Mouse (Mus musculus) thymus, adult 2 months (tissue): ENCODE measurements around the gene 3830406C13Rik. TPM values are rescaled to one million over a fixed set of nuclear protein-coding genes. Genes with fewer than 3 reads are reported as not detected.

ENCODE experiments used
- DNase-seq: peaks from one replicate; pipeline ENCODE4 v3.0.0; 2021
- H3K27ac ChIP-seq: fragments of 200-500 bp; 2 replicates; pipeline ENCODE4 v1.5.1; 2012; ENCODE audit warnings: low read length, control low read depth; ENCODE audit not compliant: control insufficient read depth, insufficient read depth
- H3K27me3 ChIP-seq: fragments of 200-500 bp; 2 replicates; pipeline ENCODE4 v1.6.1; 2012; ENCODE audit warnings: mild to moderate bottlenecking, low read length, moderate library complexity, mixed read lengths; ENCODE audit not compliant: control insufficient read depth, insufficient read depth
- H3K36me3 ChIP-seq: fragments of 200-500 bp; 2 replicates; pipeline ENCODE4 v1.6.1; 2012; ENCODE audit warnings: mild to moderate bottlenecking, low read length, moderate library complexity; ENCODE audit not compliant: control insufficient read depth, insufficient read depth
- H3K4me1 ChIP-seq: fragments of 200-500 bp; replicated peaks from 2 replicates; pipeline ENCODE4 v1.6.1; 2012; ENCODE audit warnings: low read length; ENCODE audit not compliant: control insufficient read depth, insufficient read depth
- H3K4me3 ChIP-seq: fragments of 200-500 bp; 2 replicates; pipeline ENCODE4 v1.5.1; 2012; ENCODE audit warnings: mild to moderate bottlenecking, low read length, control low read depth, moderate library complexity; ENCODE audit not compliant: control insufficient read depth, insufficient read depth
- CTCF ChIP-seq: fragments of 200-500 bp; IDR thresholded peaks from 2 replicates; pipeline ENCODE4 v1.5.1; 2012; ENCODE audit warnings: mild to moderate bottlenecking, control low read depth, low read length, moderate library complexity, borderline replicate concordance; ENCODE audit not compliant: control insufficient read depth, poor library complexity, insufficient read depth; ENCODE audit errors: extremely low read depth
- POLR2A ChIP-seq: fragments of 200-500 bp; IDR thresholded peaks from 2 replicates; pipeline ENCODE4 v1.6.1; 2012; ENCODE audit warnings: mild to moderate bottlenecking, low read length, control low read depth, moderate library complexity; ENCODE audit not compliant: control insufficient read depth, poor library complexity, insufficient read depth; ENCODE audit errors: extremely low read depth
- WGBS: fragments of 180-500 bp; shearing (Covaris S2); methylation state at CpG from one replicate; pipeline ENCODE4 v1.1.7; 2018; 5-methylcytosine and 5-hydroxymethylcytosine counted together
- polyA plus RNA-seq: library from polyadenylated mRNA; depleted of rRNA; stranded (reverse); fragments of >200 nt; gene quantifications from 2 replicates; pipeline ENCODE4 v1.2.3, GENCODE M21; 2012

3830406C13Rik gene
- polyA plus RNA-seq, 1 experiment = 5.5 TPM

- Histone ChIP-seq H3K27me3 (peaks cover 4% of the 10 kb centered on the region; the same call in 1 of the 2 replicates), H3K36me3 (no peaks in the 10 kb centered on the region), H3K27ac (no peak overlapping the region), H3K4me3 (no peak overlapping the region), H3K4me1 (no peaks in the 10 kb centered on the region)
- 14% methylated on average over 16 of the region's 16 CpGs for WGBS
- no peak for DNase-seq
- no peak for TF ChIP-seq POLR2A
- TF ChIP-seq CTCF = no peak
Measured at GRCm38 (mm10) chr14:12337998-12338809, 54.2 kb downstream of the 3830406C13Rik start.

DNA sequence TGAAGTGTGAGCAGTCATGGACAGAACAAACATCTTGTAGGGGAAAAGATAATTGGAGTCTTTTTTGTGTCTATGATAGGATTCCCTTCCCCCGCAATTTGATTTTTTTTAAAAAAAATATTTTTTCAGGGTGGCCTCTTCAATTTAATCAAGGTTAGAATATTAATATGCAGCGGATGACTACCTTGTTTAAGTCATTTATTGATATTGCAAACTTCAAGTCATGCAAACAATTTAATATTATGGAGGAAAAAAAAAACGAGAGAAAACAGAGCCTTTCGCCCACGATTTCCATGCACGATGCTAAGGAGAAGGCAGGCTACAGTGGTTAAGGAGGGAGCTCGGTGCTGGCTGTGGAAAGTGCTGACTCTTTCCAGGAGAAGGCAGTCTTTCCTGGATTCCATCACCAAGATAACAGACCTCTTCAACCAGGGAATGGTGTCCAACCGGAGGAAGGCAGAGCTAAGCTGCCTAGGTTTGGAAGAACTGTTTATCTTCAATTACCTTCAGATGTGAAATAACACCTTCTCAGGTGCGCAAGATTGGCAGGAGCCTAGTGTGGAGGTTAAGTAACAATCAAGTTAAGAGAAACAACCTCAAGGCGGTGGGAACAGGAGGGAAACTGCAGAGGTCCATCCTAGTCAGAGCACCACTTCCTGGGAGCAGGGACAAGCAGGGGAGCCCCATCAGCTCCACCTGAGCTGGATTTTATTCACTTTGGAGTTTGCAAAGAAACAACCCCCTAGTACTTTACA lies 55.0 kb downstream of the 3830406C13Rik start:
- DNase-seq = no peak
- 15% methylated on average over 10 of the region's 10 CpGs for WGBS
- no peak overlapping the region for H3K4me3 ChIP-seq
- peaks cover 4% of the 10 kb centered on the region; the same call in 1 of the 2 replicates for H3K27me3 ChIP-seq
- no peak overlapping the region for H3K27ac ChIP-seq
- H3K4me1 ChIP-seq = no peaks in the 10 kb centered on the region
- no peaks in the 10 kb centered on the region for H3K36me3 ChIP-seq
- TF ChIP-seq POLR2A (no peak), CTCF (no peak)

GRCm38 (mm10) chr14:12340238-12341074 lies 56.5 kb downstream of the 3830406C13Rik start:
- no peak overlapping the region for H3K4me3 ChIP-seq
- H3K27ac ChIP-seq = no peak overlapping the region
- no peaks in the 10 kb centered on the region for H3K4me1 ChIP-seq
- DNase-seq = no peak
- H3K27me3 ChIP-seq = peaks cover 9% of the 10 kb centered on the region; the same call in 1 of the 2 replicates
- TF ChIP-seq CTCF (no peak), POLR2A (no peak)
- 9% methylated on average over 19 of the region's 19 CpGs for WGBS
- no peaks in the 10 kb centered on the region for H3K36me3 ChIP-seq

- no peak overlapping the region for H3K4me3 ChIP-seq
- TF ChIP-seq CTCF (no peak), POLR2A (no peak)
- 3% methylated on average over 42 of the region's 42 CpGs for WGBS
- H3K27ac ChIP-seq = no peak overlapping the region
- H3K27me3 ChIP-seq = peaks cover 10% of the 10 kb centered on the region; the same call in 1 of the 2 replicates
- no peak for DNase-seq
- H3K4me1 ChIP-seq = no peaks in the 10 kb centered on the region
- H3K36me3 ChIP-seq = no peaks in the 10 kb centered on the region
Measured at GRCm38 (mm10) chr14:12341075-12341788, 57.3 kb downstream of the 3830406C13Rik start.

GRCm38 (mm10) chr14:12341789-12342457 lies 58.0 kb downstream of the 3830406C13Rik start:
- H3K36me3 ChIP-seq = no peaks in the 10 kb centered on the region
- H3K27me3 ChIP-seq = peaks cover 10% of the 10 kb centered on the region; the same call in 1 of the 2 replicates
- TF ChIP-seq POLR2A (no peak), CTCF (no peak)
- WGBS = 16% methylated on average over 24 of the region's 24 CpGs
- no peak for DNase-seq
- no peak overlapping the region for H3K27ac ChIP-seq
- no peak overlapping the region for H3K4me3 ChIP-seq
- H3K4me1 ChIP-seq = no peaks in the 10 kb centered on the region
